Mouse (Mus musculus) limb, embryonic 15.5 days (tissue): ENCODE measurements around the gene Kmt2b. TPM values are rescaled to one million over a fixed set of nuclear protein-coding genes. Genes with fewer than 3 reads are reported as not detected.
A peak's percentile ranks its signal among the peaks of the same experiment; 100 is the strongest.

Experiments
- ATAC-seq: fragments of 200-750 bp; cut with Nextera tagmentation; 2 replicates; pipeline ENCODE4 v1.8.0; 2017; ENCODE audit warnings: low read depth, moderate TSS enrichment; ENCODE audit not compliant: insufficient number of reproducible peaks, low FRiP score, low TSS enrichment
- H3K27ac ChIP-seq: fragments of 300-500 bp; sonication (generic); 2 replicates; pipeline ENCODE4 v1.5.1; 2015; ENCODE audit warnings: moderate library complexity, mild to moderate bottlenecking, inconsistent platforms
- H3K27me3 ChIP-seq: fragments of 300-500 bp; sonication (generic); 2 replicates; pipeline ENCODE4 v1.6.1; 2015; ENCODE audit warnings: inconsistent platforms
- H3K36me3 ChIP-seq: fragments of 300-500 bp; sonication (generic); 2 replicates; pipeline ENCODE4 v1.6.1; 2015; ENCODE audit warnings: inconsistent platforms
- H3K4me1 ChIP-seq: fragments of 300-500 bp; sonication (generic); 2 replicates; pipeline ENCODE4 v1.6.1; 2015; ENCODE audit warnings: inconsistent platforms
- H3K4me2 ChIP-seq: fragments of 300-500 bp; sonication (generic); 2 replicates; pipeline ENCODE4 v1.6.1; 2015; ENCODE audit warnings: mild to moderate bottlenecking, inconsistent platforms
- H3K4me3 ChIP-seq: fragments of 300-500 bp; sonication (generic); 2 replicates; pipeline ENCODE4 v1.5.1; 2015; ENCODE audit warnings: mild to moderate bottlenecking, inconsistent platforms
- H3K9ac ChIP-seq: fragments of 300-500 bp; sonication (generic); 2 replicates; pipeline ENCODE4 v1.6.1; 2015; ENCODE audit warnings: inconsistent platforms
- H3K9me3 ChIP-seq: fragments of 300-500 bp; sonication (generic); 2 replicates; pipeline ENCODE4 v1.6.1; 2016; ENCODE audit warnings: inconsistent platforms
- WGBS: fragments of 180-500 bp; shearing (Covaris S2); methylation state at CpG from one replicate; pipeline ENCODE4 v1.1.7; 2015; 5-methylcytosine and 5-hydroxymethylcytosine counted together
- polyA plus RNA-seq: library from polyadenylated mRNA; unstranded; fragments of >200 nt; fragmentation: Nextera tagmentation; extraction: Ambion mirVana; gene quantifications from 2 replicates; pipeline ENCODE4 v1.2.1, GENCODE M21; 2015

The Kmt2b gene
- polyA plus RNA-seq, 1 experiment from 2014 or later = 8.1 TPM

DNA sequence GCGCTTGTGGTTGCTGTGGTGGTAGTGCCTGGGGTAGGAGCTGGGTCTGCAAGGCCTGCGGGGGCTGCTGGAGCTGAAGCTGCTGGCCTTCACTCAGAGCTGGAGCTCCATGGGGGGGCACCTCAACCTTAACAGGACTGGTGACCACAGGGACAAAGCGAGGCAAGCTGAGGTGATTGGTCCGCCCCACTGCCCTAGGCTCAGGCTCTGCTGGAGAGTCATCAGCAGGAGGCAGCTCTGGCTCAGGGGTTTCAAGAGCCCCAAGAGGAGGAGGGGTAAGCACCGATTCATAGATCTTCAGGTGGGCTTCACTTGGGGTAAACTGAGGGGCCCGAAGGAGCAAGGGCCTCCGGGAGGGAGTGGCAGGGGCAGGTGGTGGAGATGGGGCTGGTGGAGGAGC, 3.4 kb downstream of the Kmt2b start:
- no peak overlapping the region for H3K9ac ChIP-seq
- no peaks in the 10 kb centered on the region for H3K9me3 ChIP-seq
- no peak overlapping the region for H3K4me3 ChIP-seq
- H3K4me2 ChIP-seq = no peak overlapping the region
- no peak overlapping the region for H3K27ac ChIP-seq
- WGBS = 97% methylated on average over 7 of the region's 7 CpGs
- ATAC-seq = no peak
- H3K4me1 ChIP-seq = peaks cover 23% of the 10 kb centered on the region
- H3K27me3 ChIP-seq = no peaks in the 10 kb centered on the region
- H3K36me3 ChIP-seq = peaks cover 64% of the 10 kb centered on the region

DNA sequence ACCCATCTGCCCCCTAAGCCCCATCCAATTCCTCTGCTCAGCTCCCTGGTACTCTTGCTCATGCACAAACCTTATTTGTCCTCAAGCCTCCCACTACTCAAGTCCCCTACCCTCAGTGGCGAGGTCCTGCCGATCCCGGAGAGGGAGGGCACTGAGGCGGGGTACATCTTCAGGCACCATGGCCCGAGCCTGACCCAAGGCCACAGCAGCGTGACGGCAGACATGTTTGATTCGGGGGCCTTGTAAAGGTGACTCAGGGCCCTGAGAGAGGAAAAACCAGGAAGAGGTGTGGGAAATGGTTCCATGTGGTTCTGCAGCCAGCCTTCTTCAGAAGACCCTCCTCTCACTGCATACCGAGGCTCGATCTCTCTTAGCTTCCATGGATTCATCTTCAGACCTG, 4.2 kb downstream of the Kmt2b start:
- WGBS = 91% methylated on average over 10 of the region's 10 CpGs

DNA sequence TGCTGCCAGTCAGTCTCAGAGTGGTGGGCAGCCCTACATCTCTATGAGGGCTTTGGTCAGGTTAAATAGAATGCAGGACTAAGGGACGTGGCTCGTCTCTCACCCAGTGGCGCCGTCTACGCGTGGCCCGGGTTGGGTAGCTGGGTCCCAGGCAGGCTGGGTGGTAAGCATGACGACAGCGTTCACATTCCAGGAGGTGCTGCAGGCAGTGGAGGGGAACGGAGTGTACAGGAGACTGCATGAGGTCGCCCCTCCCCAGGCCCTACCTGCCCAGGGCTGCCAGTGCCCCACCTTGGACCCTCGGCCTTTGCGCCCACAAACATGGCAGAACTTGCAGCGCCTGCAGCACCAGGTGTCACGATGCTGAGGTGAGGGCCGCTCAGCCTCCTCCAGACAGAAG, 7.0 kb downstream of the Kmt2b start:
- 92% methylated on average over 16 of the region's 16 CpGs for WGBS
- Histone ChIP-seq H3K4me1 (peaks cover 4% of the 10 kb centered on the region), H3K4me3 (no peak overlapping the region), H3K9ac (no peak overlapping the region), H3K9me3 (no peaks in the 10 kb centered on the region), H3K36me3 (peaks cover 99% of the 10 kb centered on the region), H3K27me3 (no peaks in the 10 kb centered on the region), H3K4me2 (no peak overlapping the region), H3K27ac (no peak overlapping the region)
- no peak for ATAC-seq

More for the DNA sequence above, 4.2 kb downstream of the Kmt2b start:
- Histone ChIP-seq H3K4me2 (no peak overlapping the region), H3K9ac (no peak overlapping the region), H3K9me3 (no peaks in the 10 kb centered on the region), H3K36me3 (peaks cover 72% of the 10 kb centered on the region), H3K27me3 (no peaks in the 10 kb centered on the region), H3K4me1 (peaks cover 16% of the 10 kb centered on the region), H3K27ac (no peak overlapping the region), H3K4me3 (no peak overlapping the region)
- no peak for ATAC-seq

DNA sequence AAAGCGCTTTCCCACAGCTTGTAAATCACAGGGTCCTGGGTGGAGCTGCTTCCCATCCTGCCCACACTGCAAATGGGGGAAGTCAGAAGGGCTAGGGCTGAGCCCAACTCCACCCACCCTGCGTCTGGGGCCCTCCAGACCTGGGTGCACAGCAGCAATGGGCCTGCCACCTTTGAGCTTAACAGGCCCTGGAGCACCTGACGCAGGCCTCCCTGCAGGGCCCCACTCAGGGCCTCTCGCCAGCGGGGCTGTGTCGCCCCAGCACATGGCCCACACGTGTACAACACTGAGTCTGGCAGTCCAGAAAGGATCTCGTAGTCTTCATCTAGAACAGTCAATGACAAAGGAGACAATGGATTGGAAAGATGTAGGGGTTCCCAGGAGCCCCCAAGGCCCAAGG, 8.6 kb downstream of the Kmt2b start:
- WGBS = 89% methylated on average over 8 of the region's 8 CpGs
- H3K4me3 ChIP-seq = no peak overlapping the region

DNA sequence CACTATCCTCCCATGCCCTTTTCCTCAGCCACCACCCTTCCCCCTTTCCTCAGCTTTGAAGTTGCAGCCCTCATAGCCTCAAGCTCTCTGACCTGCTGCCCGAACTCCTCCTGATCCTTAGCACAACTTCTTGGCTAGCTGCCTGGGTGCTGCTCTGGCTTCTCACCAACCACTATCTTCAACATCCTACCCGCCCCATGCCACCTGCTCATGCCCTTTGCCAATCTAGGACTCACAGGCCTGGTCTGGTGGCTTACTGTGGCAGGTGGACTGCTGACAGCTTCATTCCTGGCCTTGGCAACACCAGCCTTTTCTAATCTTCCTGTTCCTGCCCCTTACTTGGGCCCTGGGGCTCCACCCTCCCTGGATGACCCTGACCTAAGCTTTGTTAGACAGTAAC, 15.6 kb downstream of the Kmt2b start:
- Histone ChIP-seq H3K4me1 (no peaks in the 10 kb centered on the region), H3K27me3 (no peaks in the 10 kb centered on the region), H3K4me3 (no peak overlapping the region), H3K4me2 (no peak overlapping the region), H3K9ac (no peak overlapping the region), H3K9me3 (no peaks in the 10 kb centered on the region), H3K27ac (no peak overlapping the region), H3K36me3 (peaks cover 98% of the 10 kb centered on the region)
- 69% methylated on average over 2 of the region's 2 CpGs for WGBS
- no peak for ATAC-seq

More for the DNA sequence above, 8.6 kb downstream of the Kmt2b start:
- H3K4me2 ChIP-seq = no peak overlapping the region
- no peaks in the 10 kb centered on the region for H3K4me1 ChIP-seq
- no peaks in the 10 kb centered on the region for H3K27me3 ChIP-seq
- H3K9ac ChIP-seq = no peak overlapping the region
- H3K27ac ChIP-seq = no peak overlapping the region
- H3K36me3 ChIP-seq = peaks cover 100% of the 10 kb centered on the region
- ATAC-seq = no peak
- no peaks in the 10 kb centered on the region for H3K9me3 ChIP-seq

DNA sequence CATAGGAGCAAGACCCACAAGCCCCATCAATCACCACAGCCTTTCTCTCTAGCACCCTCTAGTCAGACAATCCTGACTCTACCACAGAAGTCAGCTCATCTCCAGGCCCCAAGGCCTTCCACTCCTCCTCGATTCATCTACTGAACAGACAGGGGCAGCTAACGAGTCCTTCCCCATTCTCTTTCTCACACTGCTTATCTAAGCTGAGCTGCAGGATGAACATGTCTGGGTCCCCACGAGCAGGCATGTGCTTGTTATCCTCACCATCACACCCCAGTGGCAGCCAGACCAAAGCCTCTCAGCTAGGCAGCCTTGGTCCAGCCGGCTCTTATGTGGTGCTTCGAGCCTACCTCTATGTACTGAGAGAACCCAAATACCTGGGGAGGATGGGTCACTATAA, 16.1 kb downstream of the Kmt2b start:
- no peak overlapping the region for H3K4me2 ChIP-seq
- no peak overlapping the region for H3K4me3 ChIP-seq
- ATAC-seq = no peak
- H3K9ac ChIP-seq = no peak overlapping the region
- no peaks in the 10 kb centered on the region for H3K4me1 ChIP-seq
- no peak overlapping the region for H3K27ac ChIP-seq
- WGBS = 86% methylated on average over 5 of the region's 5 CpGs
- no peaks in the 10 kb centered on the region for H3K9me3 ChIP-seq
- no peaks in the 10 kb centered on the region for H3K27me3 ChIP-seq
- peaks cover 95% of the 10 kb centered on the region for H3K36me3 ChIP-seq

DNA sequence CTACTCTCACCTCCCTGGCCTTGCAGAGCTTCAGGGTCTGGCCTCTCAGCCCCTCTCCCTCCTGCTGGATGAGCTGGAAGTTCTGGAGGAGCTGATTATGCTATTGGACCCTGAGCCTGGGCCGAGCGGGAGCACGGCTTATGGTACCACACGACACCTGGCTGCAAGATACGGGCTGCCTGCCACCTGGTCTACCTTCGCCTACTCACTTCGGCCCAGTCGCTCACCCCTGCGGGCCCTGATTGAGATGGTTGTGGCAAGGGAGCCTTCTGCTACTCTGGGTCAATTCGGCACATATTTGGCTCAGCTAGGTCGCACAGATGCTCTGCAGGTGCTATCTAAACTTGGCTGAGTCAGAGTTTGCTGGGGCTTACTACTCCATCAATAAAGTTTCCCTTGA, 21.0 kb downstream of the Kmt2b start:
- no peak overlapping the region for H3K4me3 ChIP-seq
- no peak for ATAC-seq
- no peak overlapping the region for H3K9ac ChIP-seq
- H3K4me1 ChIP-seq = peaks cover 7% of the 10 kb centered on the region
- WGBS = 88% methylated on average over 11 of the region's 11 CpGs
- no peak overlapping the region for H3K27ac ChIP-seq
- no peaks in the 10 kb centered on the region for H3K9me3 ChIP-seq
- H3K4me2 ChIP-seq = no peak overlapping the region
- no peaks in the 10 kb centered on the region for H3K27me3 ChIP-seq
- H3K36me3 ChIP-seq = peaks cover 74% of the 10 kb centered on the region

DNA sequence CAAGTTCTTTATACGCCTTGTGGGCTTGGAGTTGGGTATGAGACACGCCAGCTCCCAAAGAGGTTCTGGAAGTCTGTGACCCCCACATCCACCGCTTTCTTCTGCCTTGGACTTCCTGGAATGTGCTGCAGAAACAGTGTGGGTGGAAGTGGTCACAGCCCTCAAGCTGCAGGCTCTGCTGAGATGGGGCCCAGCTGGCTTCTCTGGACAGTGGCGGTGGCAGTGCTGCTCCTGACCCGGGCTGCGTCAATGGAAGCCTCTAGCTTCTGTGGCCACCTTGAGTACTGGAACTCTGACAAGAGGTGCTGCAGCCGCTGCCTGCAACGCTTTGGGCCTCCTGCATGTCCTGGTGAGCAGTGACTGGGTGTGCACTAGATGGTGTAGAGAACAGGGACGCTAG, 22.5 kb downstream of the Kmt2b start:
- Histone ChIP-seq H3K27ac (no peak overlapping the region), H3K36me3 (peaks cover 61% of the 10 kb centered on the region), H3K4me1 (peaks cover 7% of the 10 kb centered on the region), H3K27me3 (no peaks in the 10 kb centered on the region), H3K4me3 (no peak overlapping the region), H3K9ac (no peak overlapping the region), H3K9me3 (no peaks in the 10 kb centered on the region), H3K4me2 (no peak overlapping the region)
- 87% methylated on average over 9 of the region's 9 CpGs for WGBS
- ATAC-seq = no peak

DNA sequence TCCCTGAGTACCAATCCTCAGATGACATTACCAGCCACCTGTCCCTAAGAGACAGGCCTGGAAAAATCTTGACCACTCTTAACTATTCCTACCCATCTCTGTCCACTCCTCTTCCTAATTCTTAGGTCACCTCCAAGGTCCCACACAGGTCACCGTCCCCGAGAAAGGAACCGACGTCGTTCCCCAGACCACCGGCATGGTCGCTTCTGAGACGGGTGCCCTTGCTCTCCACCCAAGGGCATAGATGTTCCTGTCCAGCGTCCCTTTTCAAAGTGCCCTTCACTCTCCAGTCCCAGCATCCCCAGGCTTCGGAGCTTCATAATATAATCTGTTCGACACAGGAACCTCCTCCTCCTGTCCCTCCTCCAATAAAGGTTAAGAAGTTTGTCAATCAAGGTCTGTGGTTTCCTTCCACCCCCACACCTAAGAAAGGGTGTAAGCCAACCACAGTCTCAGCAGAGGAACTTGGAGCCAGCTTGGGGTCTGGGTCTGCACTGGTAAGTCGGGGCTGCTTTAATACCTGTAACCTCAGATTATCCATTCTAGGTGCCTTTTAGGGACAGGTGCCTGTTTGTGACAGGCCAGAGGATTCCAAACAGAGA, 23.5 kb downstream of the Kmt2b start, which contains the start of gene Igflr1:
Igflr1 (plus strand) TSS at position 458 of the 602 bp plus-strand sequence.
- H3K4me2 ChIP-seq = no peak within 1 kb of the TSS
- peak within 1 kb of the TSS; percentile 68; the same call in 1 of the 2 replicates for H3K4me3 ChIP-seq
- WGBS = 92% methylated on average over 12 of the region's 12 CpGs
- H3K4me1 ChIP-seq = peaks cover 7% of the 10 kb centered on the region
- ATAC-seq = no peak
- H3K36me3 ChIP-seq = peaks cover 51% of the 10 kb centered on the region
- H3K27me3 ChIP-seq = no peaks in the 10 kb centered on the region
- H3K9me3 ChIP-seq = no peaks in the 10 kb centered on the region
- H3K9ac ChIP-seq = no peak within 1 kb of the TSS
- no peak within 1 kb of the TSS for H3K27ac ChIP-seq

DNA sequence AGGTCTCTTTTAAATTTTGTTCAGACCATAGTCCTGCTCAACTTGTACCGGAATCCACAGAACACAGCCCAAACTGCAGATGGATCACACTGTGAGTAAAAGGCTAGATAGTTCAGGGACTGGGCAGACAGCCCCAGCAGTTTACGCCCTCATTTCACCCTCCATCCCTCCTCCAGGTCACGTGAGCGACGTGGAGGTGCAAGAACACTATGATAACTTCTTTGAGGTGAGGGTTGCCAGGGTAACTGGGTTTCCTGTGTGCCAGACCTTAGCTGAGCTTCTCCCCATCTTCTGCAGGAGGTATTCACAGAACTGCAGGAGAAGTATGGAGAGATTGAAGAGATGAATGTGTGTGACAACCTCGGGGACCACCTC, 24.6 kb downstream of the Kmt2b start:
- H3K4me2 ChIP-seq = peak overlapping the region; percentile 61
- no peaks in the 10 kb centered on the region for H3K9me3 ChIP-seq
- H3K9ac ChIP-seq = peak overlapping the region; percentile 71; the same call in 1 of the 2 replicates
- peaks cover 10% of the 10 kb centered on the region for H3K4me1 ChIP-seq
- H3K36me3 ChIP-seq = peaks cover 40% of the 10 kb centered on the region
- H3K27ac ChIP-seq = peak overlapping the region; percentile 97
- no peak for ATAC-seq
- WGBS = 18% methylated on average over 6 of the region's 6 CpGs
- no peaks in the 10 kb centered on the region for H3K27me3 ChIP-seq
- H3K4me3 ChIP-seq = peak overlapping the region; percentile 68

DNA sequence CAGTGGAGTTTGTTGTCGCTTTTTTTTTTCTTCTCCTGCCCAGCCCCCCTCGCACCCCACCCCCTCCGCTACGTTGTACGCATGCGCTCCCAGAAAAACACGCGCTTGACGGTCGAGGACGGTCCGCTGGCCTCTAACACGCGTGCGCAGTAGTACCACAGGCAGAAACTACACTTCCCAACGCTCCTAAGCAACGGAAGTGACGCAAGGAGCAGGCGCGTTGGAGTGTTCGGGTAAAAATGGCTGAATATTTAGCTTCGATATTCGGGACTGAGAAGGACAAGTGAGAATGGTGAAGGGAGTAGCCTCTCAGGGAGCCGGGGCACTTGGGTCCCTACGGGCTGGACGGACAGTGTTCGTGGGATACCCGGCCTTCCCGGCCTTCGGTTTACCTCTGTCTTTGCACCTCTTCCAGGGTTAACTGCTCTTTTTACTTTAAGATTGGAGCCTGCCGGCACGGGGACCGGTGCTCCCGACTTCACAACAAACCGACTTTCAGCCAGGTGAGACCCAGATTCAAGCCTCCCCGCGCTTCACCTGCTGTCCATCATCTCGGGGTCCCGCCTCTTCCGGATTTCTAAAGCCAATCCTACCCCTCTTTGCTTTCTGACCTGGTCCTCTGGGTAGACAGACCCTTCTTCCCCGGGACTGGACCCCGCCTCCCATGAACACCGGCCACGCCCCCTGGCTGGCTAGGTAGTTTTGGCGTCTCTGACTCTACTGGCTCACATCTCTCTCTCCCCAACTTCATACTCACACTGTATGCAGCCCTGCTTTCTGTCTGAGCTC, 25.2 kb downstream of the Kmt2b start, which contains the start of the genes U2af1l4, Gm49396 and Psenen:
U2af1l4 (plus strand) TSS at position 185 of the 789 bp plus-strand sequence.
Gm49396 (plus strand) TSS at position 228 of the 789 bp plus-strand sequence.
Psenen (minus strand) TSS at position 511 of the 789 bp plus-strand sequence.
- Histone ChIP-seq H3K9ac (peak within 1 kb of the TSS; percentile 71), H3K36me3 (peaks cover 34% of the 10 kb centered on the region), H3K27ac (peak within 1 kb of the TSS; percentile 97), H3K4me1 (peaks cover 15% of the 10 kb centered on the region), H3K4me3 (peak within 1 kb of the TSS; percentile 68), H3K27me3 (no peaks in the 10 kb centered on the region), H3K9me3 (no peaks in the 10 kb centered on the region), H3K4me2 (peak within 1 kb of the TSS; percentile 62)
- WGBS = under 1% methylated on average over 44 of the region's 45 CpGs
- ATAC-seq = peak; percentile 89

DNA sequence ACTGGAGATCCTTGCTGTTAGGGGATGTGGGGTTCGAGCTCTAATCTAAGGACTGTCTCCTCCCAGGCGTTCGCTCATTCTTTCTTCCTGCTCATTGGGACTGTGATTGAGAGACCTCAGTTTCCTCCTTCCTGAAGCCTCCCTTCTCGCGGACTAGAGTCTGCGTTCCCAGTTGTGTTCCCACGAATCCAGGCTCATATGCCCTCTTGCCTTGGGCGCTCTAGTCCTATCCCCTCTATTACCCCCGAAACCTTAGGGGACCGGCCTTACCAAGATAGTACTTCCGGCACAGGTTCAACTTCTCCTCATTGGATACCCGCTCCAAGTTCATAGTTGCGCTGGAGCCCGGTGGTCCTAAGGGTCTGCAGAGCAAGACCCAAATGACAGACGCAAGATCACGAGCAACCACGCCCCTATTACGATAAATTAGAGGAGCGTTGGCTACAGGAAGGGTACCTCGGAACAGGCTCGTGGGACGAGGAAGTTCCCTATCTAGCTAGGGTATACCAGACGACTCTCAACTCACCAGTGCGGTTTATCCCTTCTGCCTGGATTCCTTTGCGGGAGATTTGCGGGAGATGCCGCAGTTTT, 25.9 kb downstream of the Kmt2b start:
- Histone ChIP-seq H3K4me1 (peaks cover 22% of the 10 kb centered on the region), H3K36me3 (peaks cover 30% of the 10 kb centered on the region), H3K27me3 (no peaks in the 10 kb centered on the region), H3K27ac (peak overlapping the region; percentile 86), H3K9ac (peak overlapping the region; percentile 54), H3K9me3 (no peaks in the 10 kb centered on the region), H3K4me3 (peak overlapping the region; percentile 68), H3K4me2 (peak overlapping the region; percentile 62)
- WGBS = 1% methylated on average over 27 of the region's 27 CpGs
- no peak for ATAC-seq
